Mouse (Mus musculus): Measurements from ENCODE around the gene Nol10. TPM values are rescaled to one million over a fixed set of nuclear protein-coding genes. Genes with fewer than 3 reads are reported as not detected.

Nol10 gene
- total and polyA plus RNA-seq, 3 experiments = 21.6 to 128 (median 44.2) TPM

DNA sequence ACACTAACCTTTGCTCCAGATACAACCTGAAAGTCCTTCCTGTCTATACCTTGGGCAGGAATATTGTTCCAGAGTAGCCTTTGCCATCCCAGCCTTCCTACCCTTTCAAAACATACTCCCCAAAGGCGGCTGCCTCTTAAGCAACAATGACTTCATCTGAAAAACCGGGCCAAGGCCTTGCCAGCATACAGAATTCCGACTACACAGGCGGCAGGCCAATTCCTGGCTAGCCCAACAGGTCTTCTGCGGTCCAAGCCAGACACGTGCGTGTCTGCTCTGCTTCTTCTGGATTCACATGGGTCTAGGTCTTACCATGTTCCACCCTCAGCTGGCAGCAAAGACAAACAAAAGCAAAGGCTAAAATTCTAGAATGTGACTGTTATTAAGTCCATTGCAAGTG is 42.8 kb upstream of the Nol10 start:
- DNase-seq (ENCODE audit: low read depth, low spot score) = no peak
- no peak overlapping the region for H3K27ac ChIP-seq (ENCODE audit: control insufficient read depth, low read depth, low read length)
- H3K79me2 ChIP-seq (ENCODE audit: control insufficient read depth, insufficient read depth, low read length, poor library complexity) = no peaks in the 10 kb centered on the region
- H3K27me3 ChIP-seq (ENCODE audit: control insufficient read depth in 1 of 2, insufficient read depth in 2 of 2, low read length in 2 of 2) = no peaks in the 10 kb centered on the region
- H3K9me3 ChIP-seq (replicated peaks; ENCODE audit: insufficient read depth, low read length) = no peaks in the 10 kb centered on the region
- no peak overlapping the region for H3K9ac ChIP-seq (ENCODE audit: control insufficient read depth, low read depth, low read length, poor library complexity, severe bottlenecking)
- H3K36me3 ChIP-seq (ENCODE audit: control insufficient read depth in 1 of 2, insufficient read depth in 2 of 2, low read length in 2 of 2) = no peaks in the 10 kb centered on the region
- H3K4me3 ChIP-seq (ENCODE audit: control insufficient read depth in 1 of 2, insufficient read depth in 1 of 2, low read depth in 2 of 2, low read length in 2 of 2) = no peak overlapping the region
- TF ChIP-seq POLR2AphosphoS2 (IDR thresholded peaks at IDR 0.05; ENCODE audit: low read length) = no peak
- no peak for TF ChIP-seq CTCF (IDR thresholded peaks at IDR 0.05 in 2 of 3, conservative IDR thresholded peaks at IDR 0.05 in 1 of 3; ENCODE audit: control insufficient read depth in 1 of 3, insufficient read depth in 1 of 3, low read depth in 2 of 3, low read length in 3 of 3, poor library complexity in 1 of 3, severe bottlenecking in 1 of 3)
- TF ChIP-seq SMC3 (IDR thresholded peaks at IDR 0.05; ENCODE audit: low read depth, low read length) = no peak
- no peak for TF ChIP-seq EP300 (IDR thresholded peaks at IDR 0.05; ENCODE audit: low read depth in 1 of 2, low read length in 2 of 2)
- no peak for TF ChIP-seq TAL1 (IDR thresholded peaks at IDR 0.05; ENCODE audit: low read length)
- no peak for TF ChIP-seq E2F4 (IDR thresholded peaks at IDR 0.05; ENCODE audit: borderline replicate concordance, low read depth, low read length)
- no peak for TF ChIP-seq HCFC1 (IDR thresholded peaks at IDR 0.05; ENCODE audit: low read depth, low read length)
- TF ChIP-seq BHLHE40 (IDR thresholded peaks at IDR 0.05; ENCODE audit: borderline replicate concordance, low read depth, low read length) = no peak
- no peak for TF ChIP-seq KAT2A (conservative IDR thresholded peaks at IDR 0.05; ENCODE audit: low read depth, low read length)
- TF ChIP-seq SIN3A (IDR thresholded peaks at IDR 0.05; ENCODE audit: low read length) = no peak
- no peak for TF ChIP-seq MXI1 (IDR thresholded peaks at IDR 0.05; ENCODE audit: low read depth, low read length)
- no peak for TF ChIP-seq ZNF384 (IDR thresholded peaks at IDR 0.05; ENCODE audit: low read depth, low read length)
- TF ChIP-seq POLR2A (IDR thresholded peaks at IDR 0.05; ENCODE audit: control insufficient read depth in 1 of 2, insufficient read depth in 1 of 2, low read depth in 1 of 2, low read length in 2 of 2, poor library complexity in 1 of 2) = no peak
- H3K4me1 ChIP-seq (ENCODE audit: control insufficient read depth in 1 of 2, insufficient read depth in 2 of 2, low read length in 2 of 2) = 0 out of 4 replicates have a peak, but pooled peaks cover 0 to 3% of the 10 kb centered on the region in 2 experiments

DNA sequence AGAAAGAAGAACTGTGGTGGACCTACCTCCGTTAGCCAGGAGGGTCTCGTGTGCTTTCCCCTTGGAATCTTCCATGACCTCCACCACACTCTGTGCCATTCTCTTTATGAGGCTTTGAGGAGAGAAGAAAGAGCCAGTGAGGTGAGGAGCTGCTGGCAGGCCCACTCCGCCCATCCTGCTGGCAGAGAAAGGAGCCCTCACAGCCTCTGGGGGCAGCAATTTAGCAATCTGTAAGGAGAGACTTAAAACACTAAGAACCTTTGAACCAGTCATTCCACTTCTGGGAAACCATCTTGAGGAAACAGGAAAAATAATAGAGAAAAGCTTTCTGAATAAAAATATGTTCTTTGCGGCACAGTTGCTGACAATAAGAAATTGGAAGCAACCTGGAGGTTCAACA is 40.0 kb upstream of the Nol10 start:
- H3K27me3 ChIP-seq (ENCODE audit: control insufficient read depth in 1 of 2, insufficient read depth in 2 of 2, low read length in 2 of 2) = no peaks in the 10 kb centered on the region
- H3K9me3 ChIP-seq (replicated peaks; ENCODE audit: insufficient read depth, low read length) = no peaks in the 10 kb centered on the region
- no peak for DNase-seq (ENCODE audit: low read depth, low spot score)
- 0 out of 4 replicates have a peak, but pooled peaks cover 0 to 3% of the 10 kb centered on the region in 2 experiments for H3K4me1 ChIP-seq (ENCODE audit: control insufficient read depth in 1 of 2, insufficient read depth in 2 of 2, low read length in 2 of 2)
- no peaks in the 10 kb centered on the region for H3K36me3 ChIP-seq (ENCODE audit: control insufficient read depth in 1 of 2, insufficient read depth in 2 of 2, low read length in 2 of 2)
- no peak overlapping the region for H3K9ac ChIP-seq (ENCODE audit: control insufficient read depth, low read depth, low read length, poor library complexity, severe bottlenecking)
- no peak for TF ChIP-seq MEF2A (IDR thresholded peaks at IDR 0.05; ENCODE audit: extremely low read depth, insufficient replicate concordance, low read depth, low read length, poor library complexity, severe bottlenecking)
- no peak overlapping the region for H3K27ac ChIP-seq (ENCODE audit: control insufficient read depth, low read depth, low read length)
- H3K79me2 ChIP-seq (ENCODE audit: control insufficient read depth, insufficient read depth, low read length, poor library complexity) = no peaks in the 10 kb centered on the region
- H3K4me3 ChIP-seq (ENCODE audit: control insufficient read depth in 1 of 2, insufficient read depth in 1 of 2, low read depth in 2 of 2, low read length in 2 of 2) = no peak overlapping the region

All from MEL (cell line).